Mouse (Mus musculus): ENCODE measurements around the gene Olfr1419. TPM values are rescaled to one million over a fixed set of nuclear protein-coding genes. Genes with fewer than 3 reads are reported as not detected.
"Not testable (repeated sequence)": the region's sequence is repeated elsewhere in the genome, so short reads cannot be mapped to it uniquely, and the experiment has no call there.

The Olfr1419 gene
- polyA plus RNA-seq (2012; rRNA removed) = 0.11 TPM in 1 of 2 replicates, not detected in the other

- WGBS = 30% methylated on average over 1 of the region's 1 CpGs
- H3K4me1 ChIP-seq (ENCODE audit: control insufficient read depth, insufficient read depth, low read length) = no peaks in the 10 kb centered on the region
- TF ChIP-seq POLR2A (IDR thresholded peaks at IDR 0.05; ENCODE audit: borderline replicate concordance, insufficient read depth, low read length) (no peak), CTCF (IDR thresholded peaks at IDR 0.05; ENCODE audit: borderline replicate concordance, insufficient read depth, low read depth, low read length) (no peak)
- DNase-seq = no peak
- no peak within 1 kb of the TSS for H3K27ac ChIP-seq (ENCODE audit: insufficient read depth, low read length)
- no peaks in the 10 kb centered on the region for H3K27me3 ChIP-seq (ENCODE audit: control insufficient read depth, insufficient read depth, low read length)
- no peak within 1 kb of the TSS for H3K4me3 ChIP-seq (replicated peaks; ENCODE audit: insufficient read depth, low read depth, low read length)
These were observed at the start of gene Olfr1419 for GRCm38 (mm10) chr19:11875006-11875405. Gene Olfr1419 (minus strand): TSS chr19:11875106.

GRCm38 (mm10) chr19:11922515-11922914, 47.6 kb upstream of the Olfr1419 start:
- DNase-seq; H3K27ac ChIP-seq (ENCODE audit: insufficient read depth, low read length); H3K4me3 ChIP-seq (replicated peaks; ENCODE audit: insufficient read depth, low read depth, low read length); H3K27me3 ChIP-seq (ENCODE audit: control insufficient read depth, insufficient read depth, low read length); H3K4me1 ChIP-seq (ENCODE audit: control insufficient read depth, insufficient read depth, low read length): not testable (repeated sequence)
- 97% methylated on average over 2 of the region's 2 CpGs for WGBS

DNA sequence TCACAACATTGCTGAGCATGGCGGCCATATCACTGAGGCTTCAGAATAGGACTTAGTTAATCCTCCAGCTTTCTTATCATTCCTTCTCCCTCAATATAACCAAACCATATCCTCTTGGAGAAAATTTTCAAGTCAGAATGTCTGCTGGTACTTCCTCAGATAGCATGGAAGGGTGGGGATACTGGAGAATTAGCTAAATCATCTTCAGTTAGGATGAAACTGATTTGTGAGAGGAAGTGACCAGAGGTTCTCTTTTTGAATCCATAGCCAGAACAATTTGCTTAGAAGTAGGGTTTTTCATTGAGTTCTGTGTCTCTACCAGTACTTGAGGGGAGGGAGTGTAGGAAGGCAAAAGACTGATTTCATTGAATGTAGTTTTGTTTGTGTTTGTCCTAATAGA, 47.2 kb upstream of the Olfr1419 start:
- no peak for DNase-seq
- no peaks in the 10 kb centered on the region for H3K27me3 ChIP-seq (ENCODE audit: control insufficient read depth, insufficient read depth, low read length)

DNA sequence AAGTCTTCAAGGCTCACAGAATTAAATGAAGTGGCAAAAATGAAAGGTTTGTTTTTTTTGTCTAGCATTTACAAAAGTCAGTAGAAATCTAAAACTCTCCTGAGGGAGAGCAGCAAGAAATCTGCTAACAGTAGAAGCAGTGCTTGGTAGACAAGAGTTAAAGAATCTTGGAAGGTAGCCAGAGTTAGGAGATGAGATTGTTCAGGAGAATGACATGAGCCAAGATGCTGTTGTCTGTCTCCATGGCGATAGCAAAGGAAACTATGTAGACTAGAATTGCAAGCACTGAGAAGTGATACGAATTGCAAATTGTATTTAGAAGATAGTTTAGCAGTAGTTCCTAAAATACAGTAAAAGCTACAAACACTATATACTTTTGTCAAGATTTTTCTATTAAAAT, 40.9 kb upstream of the Olfr1419 start:
- Histone ChIP-seq H3K27me3 (ENCODE audit: control insufficient read depth, insufficient read depth, low read length) (no peaks in the 10 kb centered on the region), H3K27ac (ENCODE audit: insufficient read depth, low read length) (no peak overlapping the region), H3K4me1 (ENCODE audit: control insufficient read depth, insufficient read depth, low read length) (no peaks in the 10 kb centered on the region), H3K4me3 (replicated peaks; ENCODE audit: insufficient read depth, low read depth, low read length) (no peak overlapping the region)
- no peak for TF ChIP-seq CTCF (IDR thresholded peaks at IDR 0.05; ENCODE audit: borderline replicate concordance, insufficient read depth, low read depth, low read length)
- no peak for TF ChIP-seq POLR2A (IDR thresholded peaks at IDR 0.05; ENCODE audit: borderline replicate concordance, insufficient read depth, low read length)
- DNase-seq = peak in 1 of 2 experiments; percentile 44
- 1% methylated on average over 2 of the region's 2 CpGs for WGBS

More for the DNA sequence above, 47.2 kb upstream of the Olfr1419 start:
- Histone ChIP-seq H3K27ac (ENCODE audit: insufficient read depth, low read length) (no peak overlapping the region), H3K4me3 (replicated peaks; ENCODE audit: insufficient read depth, low read depth, low read length) (no peak overlapping the region), H3K4me1 (ENCODE audit: control insufficient read depth, insufficient read depth, low read length) (no peaks in the 10 kb centered on the region)
- TF ChIP-seq CTCF (IDR thresholded peaks at IDR 0.05; ENCODE audit: borderline replicate concordance, insufficient read depth, low read depth, low read length) = no peak
- 92% methylated on average over 1 of the region's 1 CpGs for WGBS

GRCm38 (mm10) chr19:11912533-11913121, 37.7 kb upstream of the Olfr1419 start:
- no peak for DNase-seq
- no peaks in the 10 kb centered on the region for H3K4me1 ChIP-seq (ENCODE audit: control insufficient read depth, insufficient read depth, low read length)
- H3K4me3 ChIP-seq (replicated peaks; ENCODE audit: insufficient read depth, low read depth, low read length) = peak overlapping the region; percentile 95
- WGBS = under 1% methylated on average over 48 of the region's 54 CpGs
- H3K27ac ChIP-seq (ENCODE audit: insufficient read depth, low read length) = peak overlapping the region; percentile 52
- TF ChIP-seq POLR2A (IDR thresholded peaks at IDR 0.05; ENCODE audit: borderline replicate concordance, insufficient read depth, low read length) = no peak
- TF ChIP-seq CTCF (IDR thresholded peaks at IDR 0.05; ENCODE audit: borderline replicate concordance, insufficient read depth, low read depth, low read length) = no peak
- H3K27me3 ChIP-seq (ENCODE audit: control insufficient read depth, insufficient read depth, low read length) = no peaks in the 10 kb centered on the region

DNA sequence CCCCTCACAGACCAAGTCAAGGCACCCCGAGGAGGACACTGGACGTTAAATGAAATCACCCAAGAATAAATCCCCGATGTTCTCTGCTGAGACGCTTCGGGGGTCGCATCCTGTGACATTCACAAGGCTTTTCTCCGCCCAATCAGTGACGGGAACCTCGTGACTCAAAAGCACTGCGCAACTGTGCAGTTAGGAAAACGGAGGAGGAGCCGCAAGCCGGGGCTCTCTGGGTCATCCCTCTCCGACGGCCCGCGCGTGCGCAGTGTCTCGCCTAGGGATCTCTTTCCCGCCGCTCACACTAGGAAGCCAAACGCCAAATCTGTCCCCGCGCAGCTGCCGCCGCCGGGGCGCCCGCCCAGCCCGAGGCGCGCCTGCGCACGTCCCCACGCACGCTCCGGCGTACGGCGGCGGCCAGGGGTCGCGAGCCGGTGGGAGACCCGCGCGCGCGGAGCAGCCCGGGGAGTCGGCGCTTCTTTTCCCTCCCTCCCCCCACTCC, 37.2 kb upstream of the Olfr1419 start, which contains the start of gene Patl1:
Patl1 (plus strand) TSS at position 363 of the 496 bp plus-strand sequence.
- TF ChIP-seq CTCF (IDR thresholded peaks at IDR 0.05; ENCODE audit: borderline replicate concordance, insufficient read depth, low read depth, low read length) (no peak), POLR2A (IDR thresholded peaks at IDR 0.05; ENCODE audit: borderline replicate concordance, insufficient read depth, low read length) (peak; percentile 86)
- Histone ChIP-seq H3K27me3 (ENCODE audit: control insufficient read depth, insufficient read depth, low read length) (no peaks in the 10 kb centered on the region), H3K27ac (ENCODE audit: insufficient read depth, low read length) (peak within 1 kb of the TSS; percentile 80), H3K4me1 (ENCODE audit: control insufficient read depth, insufficient read depth, low read length) (no peaks in the 10 kb centered on the region), H3K4me3 (replicated peaks; ENCODE audit: insufficient read depth, low read depth, low read length) (peak within 1 kb of the TSS; percentile 95)
- under 1% methylated on average over 53 of the region's 53 CpGs for WGBS
- peak; percentile 98 to 99 for DNase-seq

- no peak for TF ChIP-seq CTCF (IDR thresholded peaks at IDR 0.05; ENCODE audit: borderline replicate concordance, insufficient read depth, low read depth, low read length)
- no peak for TF ChIP-seq POLR2A (IDR thresholded peaks at IDR 0.05; ENCODE audit: borderline replicate concordance, insufficient read depth, low read length)
- H3K4me1 ChIP-seq (ENCODE audit: control insufficient read depth, insufficient read depth, low read length) = no peaks in the 10 kb centered on the region
- WGBS = 1% methylated on average over 17 of the region's 17 CpGs
- DNase-seq = no peak
- no peaks in the 10 kb centered on the region for H3K27me3 ChIP-seq (ENCODE audit: control insufficient read depth, insufficient read depth, low read length)
- H3K4me3 ChIP-seq (replicated peaks; ENCODE audit: insufficient read depth, low read depth, low read length) = peak overlapping the region; percentile 95
- H3K27ac ChIP-seq (ENCODE audit: insufficient read depth, low read length) = peak overlapping the region; percentile 80
These were observed 36.7 kb upstream of the Olfr1419 start for GRCm38 (mm10) chr19:11911603-11912002.

GRCm38 (mm10) chr19:11911021-11911420, 36.1 kb upstream of the Olfr1419 start:
- 93% methylated on average over 5 of the region's 5 CpGs for WGBS
- Histone ChIP-seq H3K27me3 (ENCODE audit: control insufficient read depth, insufficient read depth, low read length) (no peaks in the 10 kb centered on the region), H3K4me3 (replicated peaks; ENCODE audit: insufficient read depth, low read depth, low read length) (peak overlapping the region; percentile 95), H3K4me1 (ENCODE audit: control insufficient read depth, insufficient read depth, low read length) (no peaks in the 10 kb centered on the region), H3K27ac (ENCODE audit: insufficient read depth, low read length) (no peak overlapping the region)
- DNase-seq = no peak
- TF ChIP-seq POLR2A (IDR thresholded peaks at IDR 0.05; ENCODE audit: borderline replicate concordance, insufficient read depth, low read length) (no peak), CTCF (IDR thresholded peaks at IDR 0.05; ENCODE audit: borderline replicate concordance, insufficient read depth, low read depth, low read length) (no peak)
